Mouse (Mus musculus): ENCODE data around the gene Lamb2. TPM values are rescaled to one million over a fixed set of nuclear protein-coding genes. Genes with fewer than 3 reads are reported as not detected.

Lamb2 gene
- polyA plus RNA-seq, 1 experiment from 2014 or later: 17.5 TPM

DNA sequence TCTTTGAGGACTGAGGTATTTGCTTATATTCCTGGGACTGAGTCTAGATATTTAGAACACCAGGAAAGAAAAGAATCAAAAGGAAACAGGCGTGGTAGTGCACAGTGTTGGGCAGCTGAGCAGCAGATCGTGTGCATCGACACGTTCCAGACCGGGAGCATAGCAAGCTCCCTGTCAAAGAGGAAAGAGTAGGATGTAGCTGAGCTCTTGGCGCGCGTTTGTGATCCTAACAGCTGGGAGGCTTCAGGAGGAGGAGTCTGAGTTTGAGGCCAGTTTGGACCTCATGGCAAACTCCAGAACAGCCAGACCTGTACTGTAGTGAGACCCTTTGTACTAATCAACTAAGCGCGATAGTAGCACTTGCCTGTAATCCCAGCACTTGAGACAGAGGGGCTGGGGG, 17.3 kb upstream of the Lamb2 start:
- Histone ChIP-seq H3K27me3 (replicated peaks) (no peaks in the 10 kb centered on the region), H3K4me1 (peaks cover 21% of the 10 kb centered on the region), H3K9me3 (replicated peaks) (no peaks in the 10 kb centered on the region), H3K9ac (replicated peaks) (no peak overlapping the region), H3K4me3 (replicated peaks) (no peak overlapping the region), H3K27ac (replicated peaks) (0 out of 2 replicates have a peak overlapping the region, but pooled peaks have one; percentile 28), H3K36me3 (peaks cover 43% of the 10 kb centered on the region), H3K4me2 (peak overlapping the region; percentile 91; the same call in 1 of the 2 replicates)
- WGBS: 91% methylated on average over 10 of the region's 10 CpGs
- ATAC-seq (ENCODE audit: low FRiP score): no peak

DNA sequence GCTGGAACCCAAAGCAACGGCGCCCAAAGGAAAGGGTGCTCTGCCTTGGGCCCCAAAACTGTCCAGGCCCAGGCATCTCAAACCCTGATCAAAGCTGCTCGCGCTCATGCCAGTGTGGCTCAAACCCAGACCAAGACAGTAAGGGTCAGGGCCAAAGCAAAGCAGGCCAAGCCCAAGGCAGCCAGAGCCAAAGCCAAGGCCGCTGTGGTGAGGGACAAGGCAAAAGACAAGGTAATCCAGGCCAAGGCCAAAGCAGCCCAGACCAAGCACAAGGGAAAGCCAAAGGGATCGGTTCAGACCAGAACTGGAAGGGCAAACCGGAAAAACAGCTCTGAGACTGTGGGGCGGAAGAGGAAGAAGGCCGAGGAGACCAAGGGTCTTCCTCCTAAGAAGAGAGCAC, 15.8 kb upstream of the Lamb2 start:
- Histone ChIP-seq H3K36me3 (peaks cover 51% of the 10 kb centered on the region), H3K4me1 (peaks cover 21% of the 10 kb centered on the region), H3K4me2 (no peak overlapping the region), H3K4me3 (replicated peaks) (no peak overlapping the region), H3K27me3 (replicated peaks) (no peaks in the 10 kb centered on the region), H3K9ac (replicated peaks) (no peak overlapping the region), H3K27ac (replicated peaks) (no peak overlapping the region), H3K9me3 (replicated peaks) (no peaks in the 10 kb centered on the region)
- 94% methylated on average over 9 of the region's 9 CpGs for WGBS
- ATAC-seq (ENCODE audit: low FRiP score): no peak

DNA sequence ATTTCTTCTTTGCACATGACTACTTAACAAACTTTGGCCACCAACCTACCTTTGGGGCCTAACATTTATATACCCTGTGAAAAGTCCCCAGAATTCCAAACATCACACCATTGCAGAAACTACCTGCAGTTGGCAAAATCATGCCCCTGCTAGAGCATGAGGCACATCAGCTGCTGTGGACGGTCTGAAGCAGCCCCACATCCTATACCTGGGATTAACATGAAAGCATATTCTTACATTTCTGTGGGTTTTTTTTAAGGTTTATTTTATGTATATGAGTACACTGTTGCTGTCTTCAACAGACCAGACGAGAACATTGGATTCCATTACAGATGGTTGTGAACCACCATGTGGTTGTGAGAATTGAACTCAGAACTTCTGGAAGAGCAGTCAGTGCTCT, 13.3 kb upstream of the Lamb2 start:
- Histone ChIP-seq H3K9me3 (replicated peaks) (no peaks in the 10 kb centered on the region), H3K27ac (replicated peaks) (no peak overlapping the region), H3K27me3 (replicated peaks) (no peaks in the 10 kb centered on the region), H3K4me3 (replicated peaks) (no peak overlapping the region), H3K9ac (replicated peaks) (no peak overlapping the region), H3K4me2 (no peak overlapping the region), H3K4me1 (peaks cover 14% of the 10 kb centered on the region), H3K36me3 (peaks cover 51% of the 10 kb centered on the region)
- WGBS: 95% methylated on average over 2 of the region's 2 CpGs
- no peak for ATAC-seq (ENCODE audit: low FRiP score)

DNA sequence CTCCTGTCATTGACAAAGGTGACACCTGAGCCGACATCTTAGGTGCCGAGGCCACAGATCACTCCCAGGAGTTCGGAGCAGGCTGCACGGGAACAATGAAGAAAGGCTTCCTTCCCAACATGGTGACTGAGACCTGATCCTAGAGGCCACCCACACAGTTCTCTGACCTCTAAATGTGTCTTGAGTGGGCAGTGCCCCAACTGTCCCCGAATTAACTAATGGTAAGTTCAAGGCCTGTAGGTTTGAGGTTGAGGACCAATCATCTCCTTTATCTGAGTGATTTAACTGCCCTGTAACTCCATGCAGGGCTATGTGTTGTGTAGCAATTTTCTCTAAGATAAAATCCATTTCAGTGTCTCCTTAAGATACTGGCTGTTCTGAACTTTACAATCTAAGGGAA, 10.1 kb upstream of the Lamb2 start:
- Histone ChIP-seq H3K4me1 (no peaks in the 10 kb centered on the region), H3K9me3 (replicated peaks) (no peaks in the 10 kb centered on the region), H3K36me3 (peaks cover 32% of the 10 kb centered on the region), H3K27ac (replicated peaks) (no peak overlapping the region), H3K4me2 (no peak overlapping the region), H3K9ac (replicated peaks) (no peak overlapping the region), H3K4me3 (replicated peaks) (no peak overlapping the region), H3K27me3 (replicated peaks) (no peaks in the 10 kb centered on the region)
- WGBS: 84% methylated on average over 5 of the region's 5 CpGs
- ATAC-seq (ENCODE audit: low FRiP score): no peak

DNA sequence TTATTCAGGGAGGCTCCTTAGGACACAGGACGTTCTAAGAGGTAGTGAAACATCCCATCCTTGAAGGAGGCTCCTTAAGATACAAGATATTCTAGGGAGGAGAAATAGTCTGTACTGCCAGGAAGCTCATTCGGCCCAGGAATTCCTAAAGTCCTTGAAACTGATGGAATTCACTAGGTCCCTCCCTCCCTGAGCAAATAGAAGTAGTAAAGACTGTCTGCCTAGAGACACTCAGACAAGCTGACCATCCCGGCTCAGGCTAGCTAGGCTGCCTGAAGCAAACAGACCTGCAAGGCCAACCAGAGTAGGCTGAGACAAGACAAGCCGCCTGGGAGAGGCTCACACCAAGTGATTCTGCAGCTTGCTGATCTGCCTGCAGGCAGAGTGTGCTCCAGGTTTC, 9.7 kb upstream of the Lamb2 start:
- H3K4me1 ChIP-seq: no peaks in the 10 kb centered on the region
- no peak for ATAC-seq (ENCODE audit: low FRiP score)
- WGBS: 82% methylated on average over 4 of the region's 4 CpGs
- H3K27ac ChIP-seq (replicated peaks): no peak overlapping the region
- no peak overlapping the region for H3K4me3 ChIP-seq (replicated peaks)
- no peak overlapping the region for H3K9ac ChIP-seq (replicated peaks)
- H3K36me3 ChIP-seq: peaks cover 29% of the 10 kb centered on the region
- no peak overlapping the region for H3K4me2 ChIP-seq
- no peaks in the 10 kb centered on the region for H3K9me3 ChIP-seq (replicated peaks)
- no peaks in the 10 kb centered on the region for H3K27me3 ChIP-seq (replicated peaks)

DNA sequence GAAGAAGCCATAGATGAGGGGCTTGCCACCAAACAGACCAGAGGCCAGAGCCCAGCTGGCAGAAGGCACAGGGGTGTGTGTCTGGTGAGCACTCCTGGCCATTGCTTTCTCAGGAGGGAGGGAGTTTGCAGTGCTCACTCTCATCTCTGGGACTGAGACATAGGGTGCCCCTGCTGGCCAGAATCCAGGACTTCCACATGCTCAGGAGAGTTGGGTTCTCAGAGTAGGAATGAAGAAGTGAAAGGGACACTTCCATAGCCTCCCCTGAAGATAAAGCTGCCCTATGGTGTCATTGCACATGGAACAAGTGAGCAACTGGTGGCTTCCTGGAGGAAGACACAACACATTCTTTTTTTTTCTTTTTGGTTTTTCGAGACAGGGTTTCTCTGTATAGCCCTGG, 5.0 kb upstream of the Lamb2 start:
- no peak overlapping the region for H3K9ac ChIP-seq (replicated peaks)
- peaks cover 11% of the 10 kb centered on the region for H3K4me1 ChIP-seq
- 53% methylated on average over 1 of the region's 1 CpGs for WGBS
- H3K27me3 ChIP-seq (replicated peaks): no peaks in the 10 kb centered on the region
- no peaks in the 10 kb centered on the region for H3K9me3 ChIP-seq (replicated peaks)
- no peak for ATAC-seq (ENCODE audit: low FRiP score)
- no peak overlapping the region for H3K4me3 ChIP-seq (replicated peaks)
- no peak overlapping the region for H3K4me2 ChIP-seq
- no peak overlapping the region for H3K27ac ChIP-seq (replicated peaks)
- no peaks in the 10 kb centered on the region for H3K36me3 ChIP-seq

DNA sequence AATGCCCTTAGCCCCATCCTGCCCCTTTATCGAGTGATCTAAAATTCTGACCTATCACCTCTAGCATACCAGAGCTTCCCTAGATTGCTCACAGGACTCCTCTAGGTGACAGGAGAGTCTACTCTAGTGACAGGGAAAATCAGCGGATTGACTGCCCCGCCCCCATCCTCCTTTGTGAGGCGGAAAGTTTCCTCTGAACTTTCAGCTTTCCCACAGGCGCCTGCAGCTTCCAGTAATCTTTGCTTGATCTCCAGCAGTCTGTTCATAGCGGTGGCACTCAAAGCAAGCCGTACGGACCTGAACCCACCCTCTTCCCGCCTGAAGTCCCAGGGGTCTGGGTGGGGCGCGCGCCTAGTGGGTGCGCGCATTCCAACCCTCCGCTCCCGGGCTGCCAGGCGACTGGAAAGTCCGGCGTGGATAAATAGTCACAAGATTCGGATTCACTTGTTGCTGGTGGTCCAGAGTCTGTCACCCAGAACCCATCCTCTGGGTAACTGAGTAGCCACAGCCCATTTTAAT, 839 bp upstream of the Lamb2 start:
- peak; percentile 53; the same call in 1 of the 2 replicates for ATAC-seq (ENCODE audit: low FRiP score)
- Histone ChIP-seq H3K9me3 (replicated peaks) (no peaks in the 10 kb centered on the region), H3K36me3 (no peaks in the 10 kb centered on the region), H3K9ac (replicated peaks) (peak overlapping the region; percentile 17; the same call in 1 of the 2 replicates), H3K4me2 (peak overlapping the region; percentile 51), H3K4me3 (replicated peaks) (peak overlapping the region; percentile 32), H3K27me3 (replicated peaks) (no peaks in the 10 kb centered on the region), H3K4me1 (peaks cover 19% of the 10 kb centered on the region), H3K27ac (replicated peaks) (peak overlapping the region; percentile 30)
- WGBS: 1% methylated on average over 20 of the region's 20 CpGs

DNA sequence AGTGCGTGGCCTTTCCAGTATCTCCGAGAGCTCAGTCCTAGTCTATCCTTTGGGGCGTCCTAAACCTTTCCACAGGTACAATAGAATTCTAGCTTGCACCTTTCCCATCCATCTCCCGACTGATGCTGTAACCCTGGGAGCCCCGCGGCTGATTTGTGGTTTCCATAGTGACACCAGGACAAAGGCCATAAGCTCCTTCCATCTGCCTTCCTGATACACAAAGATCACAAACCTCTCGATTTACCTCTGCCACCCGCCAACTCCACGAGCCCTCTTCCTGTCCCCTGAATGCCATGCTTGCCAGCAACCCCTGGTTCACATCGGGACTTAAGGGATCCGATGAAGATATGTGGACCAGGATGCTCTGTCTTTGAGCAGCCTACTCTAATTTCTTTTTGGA, 295 bp upstream of the Lamb2 start:
- Histone ChIP-seq H3K4me1 (peaks cover 19% of the 10 kb centered on the region), H3K36me3 (no peaks in the 10 kb centered on the region), H3K4me2 (peak overlapping the region; percentile 51), H3K27me3 (replicated peaks) (no peaks in the 10 kb centered on the region), H3K9me3 (replicated peaks) (no peaks in the 10 kb centered on the region), H3K27ac (replicated peaks) (no peak overlapping the region; the same call in 1 of the 2 replicates), H3K4me3 (replicated peaks) (peak overlapping the region; percentile 32), H3K9ac (replicated peaks) (peak overlapping the region; percentile 17; the same call in 1 of the 2 replicates)
- WGBS: 35% methylated on average over 11 of the region's 11 CpGs
- ATAC-seq (ENCODE audit: low FRiP score): no peak; the same call in 1 of the 2 replicates

DNA sequence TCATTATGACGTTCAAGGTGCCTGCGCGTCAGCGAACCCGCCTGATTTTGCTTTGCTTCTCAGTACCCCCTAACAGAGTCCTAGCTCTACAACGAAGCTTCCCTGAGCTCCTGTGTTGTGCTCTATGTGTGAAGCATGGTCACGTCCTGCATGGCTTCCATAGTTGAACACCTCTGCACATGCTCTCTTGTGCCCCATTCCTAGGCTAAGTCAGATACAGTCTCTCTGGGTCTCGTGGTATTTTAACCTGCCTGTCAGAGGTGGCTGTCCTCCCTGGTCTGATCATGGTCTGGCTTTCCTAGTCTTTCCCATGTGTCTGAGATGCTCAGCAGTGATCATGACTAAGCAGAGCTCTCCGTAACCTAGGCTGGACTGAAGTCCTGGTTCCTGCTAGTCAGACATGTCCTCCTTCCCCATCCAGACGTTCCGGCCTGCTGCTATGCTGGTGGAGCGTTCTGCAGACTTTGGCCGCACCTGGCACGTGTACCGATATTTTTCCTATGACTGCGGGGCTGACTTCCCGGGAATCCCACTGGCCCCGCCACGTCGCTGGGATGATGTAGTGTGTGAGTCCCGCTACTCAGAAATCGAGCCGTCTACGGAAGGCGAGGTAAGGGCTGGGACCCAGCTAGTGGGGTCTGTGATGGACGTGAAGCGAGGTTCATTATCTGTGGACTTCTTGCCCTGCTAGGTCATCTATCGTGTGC, 1.4 kb downstream of the Lamb2 start:
- Histone ChIP-seq H3K4me2 (peak overlapping the region; percentile 51; the same call in 1 of the 2 replicates), H3K36me3 (no peaks in the 10 kb centered on the region), H3K9ac (replicated peaks) (no peak overlapping the region), H3K27ac (replicated peaks) (no peak overlapping the region), H3K9me3 (replicated peaks) (no peaks in the 10 kb centered on the region), H3K4me3 (replicated peaks) (no peak overlapping the region), H3K4me1 (peaks cover 19% of the 10 kb centered on the region), H3K27me3 (replicated peaks) (no peaks in the 10 kb centered on the region)
- 93% methylated on average over 28 of the region's 28 CpGs for WGBS
- no peak for ATAC-seq (ENCODE audit: low FRiP score)

DNA sequence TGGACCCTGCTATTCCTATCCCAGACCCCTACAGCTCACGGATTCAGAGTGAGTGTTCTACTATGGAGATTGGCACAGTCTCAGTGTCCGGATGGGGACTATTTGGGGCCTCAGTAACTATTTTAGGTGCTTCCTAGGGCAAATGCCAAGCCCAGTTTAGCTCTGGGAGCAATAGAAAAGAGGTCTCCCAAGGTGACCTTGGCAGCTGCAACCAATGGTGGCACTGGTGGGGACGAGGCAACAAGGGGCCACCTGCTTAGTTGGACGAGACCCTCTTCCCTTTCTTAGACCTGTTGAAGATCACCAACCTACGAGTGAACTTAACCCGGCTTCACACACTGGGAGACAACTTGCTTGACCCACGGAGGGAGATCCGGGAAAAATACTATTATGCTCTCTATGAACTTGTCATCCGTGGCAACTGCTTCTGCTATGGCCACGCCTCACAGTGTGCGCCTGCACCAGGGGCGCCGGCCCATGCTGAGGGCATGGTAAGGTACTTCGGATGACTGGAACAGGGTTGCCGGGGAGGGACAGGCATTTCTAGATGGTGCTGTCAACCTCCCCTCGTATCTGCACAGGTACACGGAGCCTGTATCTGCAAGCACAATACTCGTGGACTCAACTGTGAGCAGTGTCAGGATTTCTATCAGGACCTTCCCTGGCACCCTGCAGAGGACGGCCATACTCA, 2.1 kb downstream of the Lamb2 start:
- WGBS: 94% methylated on average over 19 of the region's 19 CpGs
- H3K9me3 ChIP-seq (replicated peaks): no peaks in the 10 kb centered on the region
- no peak overlapping the region for H3K4me2 ChIP-seq
- H3K27me3 ChIP-seq (replicated peaks): no peaks in the 10 kb centered on the region
- no peak overlapping the region for H3K9ac ChIP-seq (replicated peaks)
- ATAC-seq (ENCODE audit: low FRiP score): no peak
- H3K4me3 ChIP-seq (replicated peaks): no peak overlapping the region
- no peaks in the 10 kb centered on the region for H3K36me3 ChIP-seq
- no peak overlapping the region for H3K27ac ChIP-seq (replicated peaks)
- peaks cover 19% of the 10 kb centered on the region for H3K4me1 ChIP-seq

DNA sequence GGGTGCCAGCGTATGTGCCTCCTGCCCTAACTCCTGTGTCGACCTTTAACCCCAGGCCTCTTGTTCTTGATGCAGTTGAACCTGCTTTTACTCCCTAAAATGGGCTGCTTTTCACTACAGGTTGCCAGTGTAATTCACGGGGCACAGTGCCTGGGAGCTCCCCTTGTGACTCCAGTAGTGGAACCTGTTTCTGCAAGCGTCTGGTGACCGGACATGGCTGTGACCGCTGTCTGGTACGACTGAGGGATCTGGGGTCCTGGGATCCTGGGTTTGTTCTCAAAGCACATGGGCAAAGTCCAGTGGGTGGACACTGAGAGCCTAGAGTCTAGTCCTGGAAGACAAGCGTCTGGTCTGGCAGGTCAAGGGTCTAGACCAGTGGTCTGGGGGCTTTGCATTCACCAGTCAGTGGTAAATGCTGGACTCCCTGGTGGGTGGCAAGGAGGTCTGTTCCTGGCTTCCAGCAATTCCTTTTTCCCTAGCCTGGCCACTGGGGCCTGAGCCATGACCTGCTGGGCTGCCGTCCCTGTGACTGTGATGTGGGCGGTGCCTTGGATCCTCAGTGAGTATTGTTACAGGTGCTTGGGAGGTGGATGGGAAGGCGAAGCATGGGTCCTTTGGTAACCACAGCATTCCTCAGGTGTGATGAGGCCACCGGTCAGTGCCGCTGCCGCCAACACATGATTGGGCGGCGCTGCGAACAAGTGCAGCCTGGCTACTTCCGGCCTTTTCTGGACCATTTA, 3.7 kb downstream of the Lamb2 start:
- 95% methylated on average over 18 of the region's 18 CpGs for WGBS
- H3K4me3 ChIP-seq (replicated peaks): no peak overlapping the region
- H3K4me2 ChIP-seq: no peak overlapping the region
- 0 out of 2 replicates have a peak, but pooled peaks cover 2% of the 10 kb centered on the region for H3K36me3 ChIP-seq
- H3K27me3 ChIP-seq (replicated peaks): no peaks in the 10 kb centered on the region
- peaks cover 19% of the 10 kb centered on the region for H3K4me1 ChIP-seq
- no peaks in the 10 kb centered on the region for H3K9me3 ChIP-seq (replicated peaks)
- no peak for ATAC-seq (ENCODE audit: low FRiP score)
- H3K9ac ChIP-seq (replicated peaks): no peak overlapping the region
- H3K27ac ChIP-seq (replicated peaks): no peak overlapping the region
